Mouse (Mus musculus): ENCODE data around the gene Hist2h2aa2. TPM values are rescaled to one million over a fixed set of nuclear protein-coding genes. Genes with fewer than 3 reads are reported as not detected.

Gene Hist2h2aa2
- polyA plus RNA-seq, 1 experiment = not detected

GRCm38 (mm10) chr3:96196437-96197128 lies 43.5 kb downstream of the Hist2h2aa2 start:
- Histone ChIP-seq H3K4me3 (ENCODE audit: insufficient read depth, low read depth, low read length) (peak overlapping the region; percentile 79), H3K27ac (ENCODE audit: insufficient read depth, low read depth, low read length) (peak overlapping the region; percentile 99), H3K4me1 (ENCODE audit: control insufficient read depth, insufficient read depth, low read length) (peaks cover 25% of the 10 kb centered on the region)
- no peak for TF ChIP-seq CTCF (IDR thresholded peaks at IDR 0.05; ENCODE audit: insufficient read depth, low read depth, low read length)
- no peak for TF ChIP-seq POLR2A (IDR thresholded peaks at IDR 0.05; ENCODE audit: insufficient read depth, low read depth, low read length)
- WGBS = 8% methylated on average over 27 of the region's 27 CpGs

DNA sequence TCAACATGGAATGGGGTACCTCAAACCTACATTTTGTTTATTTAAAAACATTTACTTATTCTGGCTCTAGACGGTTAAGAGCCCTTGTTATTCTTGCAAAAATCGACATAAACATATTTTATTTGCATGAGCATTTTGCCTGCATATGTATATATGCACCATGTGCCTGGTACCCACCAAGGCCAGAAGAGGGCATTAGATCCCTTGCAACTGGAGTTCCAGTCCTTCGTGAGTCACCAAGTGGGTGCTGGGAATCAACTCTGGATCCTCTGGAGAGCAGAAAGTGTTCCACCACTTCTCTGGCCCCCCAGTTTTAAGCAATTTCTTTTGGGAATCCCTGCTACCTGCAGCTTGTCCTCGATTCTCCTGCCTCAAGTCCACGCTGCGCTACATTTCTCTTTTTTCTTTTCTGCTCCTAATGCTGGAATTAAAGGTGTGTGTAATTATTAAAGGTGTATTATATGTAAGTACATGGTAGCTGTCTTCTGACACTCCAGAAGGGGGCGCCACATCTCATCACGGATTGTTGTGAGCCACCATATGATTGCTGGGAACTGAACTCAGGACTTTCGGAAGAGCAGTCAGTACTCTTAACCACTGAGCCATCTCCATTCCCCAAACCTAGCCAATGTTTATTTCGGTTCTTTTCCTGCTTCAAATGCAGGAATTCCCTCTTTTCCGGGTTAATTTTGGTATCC lies 44.3 kb downstream of the Hist2h2aa2 start:
- TF ChIP-seq POLR2A (IDR thresholded peaks at IDR 0.05; ENCODE audit: insufficient read depth, low read depth, low read length) = no peak
- TF ChIP-seq CTCF (IDR thresholded peaks at IDR 0.05; ENCODE audit: insufficient read depth, low read depth, low read length) = no peak
- WGBS = 88% methylated on average over 11 of the region's 11 CpGs
- H3K27ac ChIP-seq (ENCODE audit: insufficient read depth, low read depth, low read length) = no peak overlapping the region
- peaks cover 25% of the 10 kb centered on the region for H3K4me1 ChIP-seq (ENCODE audit: control insufficient read depth, insufficient read depth, low read length)
- H3K4me3 ChIP-seq (ENCODE audit: insufficient read depth, low read depth, low read length) = no peak overlapping the region

- peaks cover 31% of the 10 kb centered on the region for H3K4me1 ChIP-seq (ENCODE audit: control insufficient read depth, insufficient read depth, low read length)
- no peak for TF ChIP-seq CTCF (IDR thresholded peaks at IDR 0.05; ENCODE audit: insufficient read depth, low read depth, low read length)
- TF ChIP-seq POLR2A (IDR thresholded peaks at IDR 0.05; ENCODE audit: insufficient read depth, low read depth, low read length) = no peak
- WGBS = 86% methylated on average over 10 of the region's 10 CpGs
These were observed 45.1 kb downstream of the Hist2h2aa2 start for GRCm38 (mm10) chr3:96194966-96195365.

DNA sequence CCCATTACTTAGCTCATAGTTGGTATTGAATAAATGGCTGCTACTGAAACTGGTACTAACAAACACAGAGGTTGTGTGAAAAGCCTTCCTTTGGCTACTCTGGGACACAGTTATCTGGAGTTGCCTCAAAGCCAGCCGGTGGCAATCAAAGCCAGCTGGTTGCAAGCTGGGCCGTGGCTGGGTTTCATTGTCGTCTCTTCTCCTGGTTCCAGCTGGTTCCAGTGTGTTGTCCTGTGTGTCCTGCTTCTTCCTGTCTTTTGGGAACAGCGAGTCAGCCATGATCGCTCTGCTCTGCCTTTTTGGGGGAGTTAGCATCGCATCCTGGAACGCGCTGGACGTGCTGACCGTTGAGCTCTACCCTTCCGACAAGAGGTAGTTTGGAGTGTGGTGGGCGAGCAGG lies 47.1 kb downstream of the Hist2h2aa2 start:
- TF ChIP-seq POLR2A (IDR thresholded peaks at IDR 0.05; ENCODE audit: insufficient read depth, low read depth, low read length) (no peak), CTCF (IDR thresholded peaks at IDR 0.05; ENCODE audit: insufficient read depth, low read depth, low read length) (no peak)
- Histone ChIP-seq H3K4me1 (ENCODE audit: control insufficient read depth, insufficient read depth, low read length) (peaks cover 44% of the 10 kb centered on the region), H3K4me3 (ENCODE audit: insufficient read depth, low read depth, low read length) (no peak overlapping the region), H3K27ac (ENCODE audit: insufficient read depth, low read depth, low read length) (peak overlapping the region; percentile 76)
- WGBS = 35% methylated on average over 12 of the region's 12 CpGs

More at GRCm38 (mm10) chr3:96194966-96195365, 45.1 kb downstream of the Hist2h2aa2 start:
- H3K27ac ChIP-seq (ENCODE audit: insufficient read depth, low read depth, low read length) = no peak overlapping the region
- no peak overlapping the region for H3K4me3 ChIP-seq (ENCODE audit: insufficient read depth, low read depth, low read length)

Other genes with a start within 250 kb of the Hist2h2aa2 start
- gene Plekho1, start 244.3 kb downstream of the Hist2h2aa2 start, polyA plus RNA-seq (2012; ENCODE audit: insufficient read depth, insufficient read length, low replicate concordance, missing spikeins) = not detected in 2 replicates
- not detected in 2 replicates for gene Vps45, start 181.8 kb downstream of the Hist2h2aa2 start, polyA plus RNA-seq (2012; ENCODE audit: insufficient read depth, insufficient read length, low replicate concordance, missing spikeins)
- gene Otud7b, start 135.7 kb downstream of the Hist2h2aa2 start, polyA plus RNA-seq (2012; ENCODE audit: insufficient read depth, insufficient read length, low replicate concordance, missing spikeins) = not detected in 2 replicates
- gene Mtmr11, start 78.3 kb downstream of the Hist2h2aa2 start, polyA plus RNA-seq (2012; ENCODE audit: insufficient read depth, insufficient read length, low replicate concordance, missing spikeins) = not detected in 2 replicates
- not detected in 2 replicates for gene Sf3b4, start 67.9 kb downstream of the Hist2h2aa2 start, polyA plus RNA-seq (2012; ENCODE audit: insufficient read depth, insufficient read length, low replicate concordance, missing spikeins)
- 106 TPM in 1 of 2 replicates, not detected in the other for gene Sv2a, start 59.1 kb downstream of the Hist2h2aa2 start, polyA plus RNA-seq (2012; ENCODE audit: insufficient read depth, insufficient read length, low replicate concordance, missing spikeins)
- not detected in 2 replicates for gene Bola1, start 20.6 kb downstream of the Hist2h2aa2 start, polyA plus RNA-seq (2012; ENCODE audit: insufficient read depth, insufficient read length, low replicate concordance, missing spikeins)
- not detected in 2 replicates for gene Hist2h2ab, start 20.4 kb downstream of the Hist2h2aa2 start, polyA plus RNA-seq (2012; ENCODE audit: insufficient read depth, insufficient read length, low replicate concordance, missing spikeins)
- gene Hist2h2ac, start 19.4 kb downstream of the Hist2h2aa2 start, polyA plus RNA-seq (2012; ENCODE audit: insufficient read depth, insufficient read length, low replicate concordance, missing spikeins) = not detected in 2 replicates
- not detected in 2 replicates for gene Hist2h2be, start 19.2 kb downstream of the Hist2h2aa2 start, polyA plus RNA-seq (2012; ENCODE audit: insufficient read depth, insufficient read length, low replicate concordance, missing spikeins)
- gene Hist2h3c2, start 1.1 kb downstream of the Hist2h2aa2 start, polyA plus RNA-seq (2012; ENCODE audit: insufficient read depth, insufficient read length, low replicate concordance, missing spikeins) = not detected in 2 replicates
- gene Hist2h2aa1, start 5.2 kb upstream of the Hist2h2aa2 start, polyA plus RNA-seq (2012; ENCODE audit: insufficient read depth, insufficient read length, low replicate concordance, missing spikeins) = not detected in 2 replicates
- not detected in 2 replicates for gene Hist2h3c1, start 6.4 kb upstream of the Hist2h2aa2 start, polyA plus RNA-seq (2012; ENCODE audit: insufficient read depth, insufficient read length, low replicate concordance, missing spikeins)
- not detected in 2 replicates for gene Hist2h4, start 23.0 kb upstream of the Hist2h2aa2 start, polyA plus RNA-seq (2012; ENCODE audit: insufficient read depth, insufficient read length, low replicate concordance, missing spikeins)
- gene Hist2h3b, start 28.4 kb upstream of the Hist2h2aa2 start, polyA plus RNA-seq (2012; ENCODE audit: insufficient read depth, insufficient read length, low replicate concordance, missing spikeins) = not detected in 2 replicates
- gene Hist2h2bb, start 29.5 kb upstream of the Hist2h2aa2 start, polyA plus RNA-seq (2012; ENCODE audit: insufficient read depth, insufficient read length, low replicate concordance, missing spikeins) = not detected in 2 replicates
- gene Fcgr1, start 53.7 kb upstream of the Hist2h2aa2 start, polyA plus RNA-seq (2012; ENCODE audit: insufficient read depth, insufficient read length, low replicate concordance, missing spikeins) = not detected in 2 replicates
- not detected in 2 replicates for gene BC107364, start 212.0 kb upstream of the Hist2h2aa2 start, polyA plus RNA-seq (2012; ENCODE audit: insufficient read depth, insufficient read length, low replicate concordance, missing spikeins)